Comparison of ENCODE assay signal across 8 mouse cellular contexts in the genomic region with DNA sequence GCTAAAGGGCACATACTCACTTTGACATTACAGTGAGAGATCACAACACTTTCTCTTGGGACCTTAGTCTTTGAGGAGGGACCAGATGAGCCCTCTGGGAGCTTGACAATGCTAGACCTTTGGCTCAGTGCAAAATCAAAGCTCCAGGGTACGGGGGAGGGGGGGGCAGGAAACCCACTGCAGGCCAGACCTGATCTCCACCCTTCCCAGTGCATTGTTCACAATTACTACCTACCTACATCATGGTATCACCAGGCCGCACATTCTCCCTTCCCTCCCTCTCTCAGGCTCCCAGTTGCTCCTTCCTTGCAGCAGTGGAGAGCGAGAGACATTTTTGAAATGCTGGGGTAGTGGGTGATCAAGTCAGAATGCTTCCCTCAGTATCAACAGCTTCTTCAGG. TPM values are rescaled to one million over a fixed set of nuclear protein-coding genes. Genes with fewer than 3 reads are reported as not detected.
DNase-seq lines count a peak whose midpoint lies in the region; ATAC-seq and TF ChIP-seq lines count a peak whose summit lies in the region.

No protein-coding gene starts in this region.

- DNase-seq in kidney, adult 18-20 months: no peak
- no peak for DNase-seq in forebrain, postnatal 0 days
- no peak for DNase-seq in left cerebral cortex, adult 9 months (ENCODE audit: low spot score in 2 of 2)
- DNase-seq in embryo, embryonic 10 days (ENCODE audit: low spot score): no peak
- no peak for DNase-seq in left cerebral cortex, postnatal 4 days

- no peak overlapping the region for H3K9ac ChIP-seq in kidney, embryonic 15.5 days
- H3K9ac ChIP-seq in forebrain, postnatal 0 days: no peak overlapping the region
- no peak overlapping the region for H3K9ac ChIP-seq in intestine, postnatal 0 days (ENCODE audit: low read depth, low read length)
- H3K9ac ChIP-seq in midbrain, embryonic 16.5 days (ENCODE audit: low read depth, low read length): no peak overlapping the region

- H3K36me3 ChIP-seq in kidney, embryonic 15.5 days: no peaks in the 10 kb centered on the region
- H3K36me3 ChIP-seq in forebrain, postnatal 0 days (ENCODE audit: insufficient read depth): no peaks in the 10 kb centered on the region
- no peaks in the 10 kb centered on the region for H3K36me3 ChIP-seq in intestine, postnatal 0 days (ENCODE audit: control insufficient read depth, insufficient read depth)
- H3K36me3 ChIP-seq in midbrain, embryonic 16.5 days (ENCODE audit: control insufficient read depth, insufficient read depth, low read length): no peaks in the 10 kb centered on the region; the same call in 1 of the 2 replicates

- no peaks in the 10 kb centered on the region for H3K9me3 ChIP-seq in kidney, embryonic 15.5 days (replicated peaks)
- H3K9me3 ChIP-seq in forebrain, postnatal 0 days (ENCODE audit: low read length): no peaks in the 10 kb centered on the region
- no peaks in the 10 kb centered on the region for H3K9me3 ChIP-seq in intestine, postnatal 0 days (ENCODE audit: control insufficient read depth)
- H3K9me3 ChIP-seq in midbrain, embryonic 16.5 days (replicated peaks; ENCODE audit: control insufficient read depth, low read length, poor library complexity, severe bottlenecking): no peaks in the 10 kb centered on the region

- 88% methylated on average over 3 of the region's 3 CpGs for WGBS in kidney, embryonic 15.5 days
- 86% methylated on average over 3 of the region's 3 CpGs for WGBS in forebrain, postnatal 0 days
- 91% methylated on average over 3 of the region's 3 CpGs for WGBS in intestine, postnatal 0 days
- 92% methylated on average over 3 of the region's 3 CpGs for WGBS in midbrain, embryonic 16.5 days

- H3K27me3 ChIP-seq in kidney, embryonic 15.5 days: 0 out of 2 replicates have a peak, but pooled peaks cover 2% of the 10 kb centered on the region
- peaks cover 3% of the 10 kb centered on the region for H3K27me3 ChIP-seq in forebrain, postnatal 0 days (ENCODE audit: insufficient read depth, low read length)
- H3K27me3 ChIP-seq in intestine, postnatal 0 days (replicated peaks; ENCODE audit: control insufficient read depth, insufficient read depth, low read length): no peaks in the 10 kb centered on the region
- H3K27me3 ChIP-seq in midbrain, embryonic 16.5 days (ENCODE audit: control insufficient read depth, insufficient read depth, low read depth, low read length): peaks cover 4% of the 10 kb centered on the region; the same call in 1 of the 2 replicates

- no peak for ATAC-seq in kidney, embryonic 15.5 days (replicated peaks; ENCODE audit: low FRiP score)
- no peak for ATAC-seq in forebrain, postnatal 0 days
- ATAC-seq in intestine, postnatal 0 days: no peak
- ATAC-seq in midbrain, embryonic 16.5 days: no peak

- H3K27ac ChIP-seq in kidney, embryonic 15.5 days: no peak overlapping the region
- no peak overlapping the region for H3K27ac ChIP-seq in forebrain, postnatal 0 days (ENCODE audit: low read depth, low read length)
- no peak overlapping the region for H3K27ac ChIP-seq in intestine, postnatal 0 days (ENCODE audit: low read depth, low read length)
- H3K27ac ChIP-seq in midbrain, embryonic 16.5 days (ENCODE audit: low read length): no peak overlapping the region

- intact Hi-C loops in left cerebral cortex, postnatal 4 days (cut with DNase I): loop anchor here (10.0 kb wide), 1 partner anchor 223 kb away; no protein-coding TSS in a partner anchor

- TF ChIP-seq CTCF in forebrain, postnatal 0 days (IDR thresholded peaks at IDR 0.05; ENCODE audit: low read depth): no peak
- TF ChIP-seq CTCF in intestine, postnatal 0 days (IDR thresholded peaks at IDR 0.05; ENCODE audit: low read depth): no peak

- peak overlapping the region; percentile 11; the same call in 1 of the 2 replicates for H3K4me3 ChIP-seq in kidney, embryonic 15.5 days (replicated peaks)
- no peak overlapping the region for H3K4me3 ChIP-seq in forebrain, postnatal 0 days (ENCODE audit: low read depth, low read length)
- no peak overlapping the region for H3K4me3 ChIP-seq in intestine, postnatal 0 days (ENCODE audit: low read depth, low read length)
- no peak overlapping the region for H3K4me3 ChIP-seq in midbrain, embryonic 16.5 days (ENCODE audit: low read depth, low read length)

- H3K4me1 ChIP-seq in kidney, embryonic 15.5 days: peaks cover 11% of the 10 kb centered on the region
- H3K4me1 ChIP-seq in forebrain, postnatal 0 days (ENCODE audit: insufficient read depth): no peaks in the 10 kb centered on the region
- H3K4me1 ChIP-seq in intestine, postnatal 0 days (replicated peaks; ENCODE audit: control insufficient read depth, insufficient read depth, low read length): no peaks in the 10 kb centered on the region
- peaks cover 7% of the 10 kb centered on the region; the same call in 1 of the 2 replicates for H3K4me1 ChIP-seq in midbrain, embryonic 16.5 days (ENCODE audit: control insufficient read depth, insufficient read depth, low read length)

- H3K4me2 ChIP-seq in kidney, embryonic 15.5 days: peak overlapping the region; percentile 72; the same call in 1 of the 2 replicates
- peak overlapping the region; percentile 93; the same call in 1 of the 2 replicates for H3K4me2 ChIP-seq in forebrain, postnatal 0 days (ENCODE audit: low read depth)
- H3K4me2 ChIP-seq in intestine, postnatal 0 days (replicated peaks; ENCODE audit: low read depth): peak overlapping the region; percentile 87; the same call in 1 of the 2 replicates
- H3K4me2 ChIP-seq in midbrain, embryonic 16.5 days (ENCODE audit: low read length): peak overlapping the region; percentile 34

RNA-seq across cellular contexts. Expression of gene S1pr1, which starts 3.5 kb away (rescaled TPM):
- polyA plus RNA-seq in kidney, embryonic 15.5 days (2015; fragmentation: Nextera tagmentation; extraction: Ambion mirVana): 18.4 and 21.1 TPM in 2 replicates
- total RNA-seq in forebrain, postnatal 0 days (2014; rRNA removed): 31.2 and 38.7 TPM in 2 replicates
- 25.9 and 31.7 TPM in 2 replicates for polyA plus RNA-seq in forebrain, postnatal 0 days (2015; fragmentation: Nextera tagmentation; extraction: Ambion mirVana)
- polyA plus RNA-seq in intestine, postnatal 0 days (2015; fragmentation: Nextera tagmentation; extraction: Ambion mirVana): 7.6 and 8.3 TPM in 2 replicates
- polyA plus RNA-seq in midbrain, embryonic 16.5 days (2015; fragmentation: Nextera tagmentation; extraction: Ambion mirVana): 23.6 and 29.9 TPM in 2 replicates
- total RNA-seq in left cerebral cortex, postnatal 4 days (2021): 10 to 100 TPM; 27.0 to 27.5 TPM

Comparison
In these comparisons a context has a peak if more than half of its experiments do, and no peak if none do; other contexts are left out.
1. H3K4me2 ChIP-seq: peak in every context shown above with its lines; median percentile 93 in forebrain, postnatal 0 days; 87 in intestine, postnatal 0 days; 72 in kidney, embryonic 15.5 days; 34 in midbrain, embryonic 16.5 days.